Mouse (Mus musculus): ENCODE results near the gene Camk1d. TPM values are rescaled to one million over a fixed set of nuclear protein-coding genes. Genes with fewer than 3 reads are reported as not detected.

Camk1d gene
- total RNA-seq, 1 experiment, result 12.5 TPM

- in situ Hi-C loops (cut with MboI; ENCODE audit: low sequenced_read_pairs in 2 of 2, unreplicated experiment in 2 of 2), result no loop called here
- Histone ChIP-seq H3K4me1 (ENCODE audit: control insufficient read depth in 2 of 2, insufficient read depth in 2 of 2, low read length in 2 of 2, poor library complexity in 1 of 2) (peaks cover 7 to 10% of the 10 kb centered on the region in 2 experiments), H3K4me3 (ENCODE audit: insufficient read depth in 1 of 2, low read depth in 1 of 2, low read length in 2 of 2, poor library complexity in 1 of 2, severe bottlenecking in 1 of 2) (peak overlapping the region; percentile 83 to 94), H3K27ac (ENCODE audit: insufficient read depth, low read depth, low read length, poor library complexity, severe bottlenecking) (peak overlapping the region; percentile 77), H3K9me3 (ENCODE audit: control insufficient read depth, insufficient read depth, low read depth, low read length) (no peaks in the 10 kb centered on the region), H3K36me3 (ENCODE audit: control insufficient read depth, insufficient read depth, low read length, poor library complexity, severe bottlenecking) (no peaks in the 10 kb centered on the region), H3K9ac (ENCODE audit: insufficient read depth, low read depth, low read length, poor library complexity, severe bottlenecking) (peak overlapping the region; percentile 79)
- TF ChIP-seq ZNF384 (IDR thresholded peaks at IDR 0.05; ENCODE audit: low read depth, low read length) (no peak), MAFK (IDR thresholded peaks at IDR 0.05; ENCODE audit: insufficient read depth, low read depth, low read length) (no peak), HCFC1 (IDR thresholded peaks at IDR 0.05; ENCODE audit: borderline replicate concordance, insufficient read depth, low read length) (no peak), ZC3H11A (IDR thresholded peaks at IDR 0.05; ENCODE audit: borderline replicate concordance, low read depth, low read length) (no peak)
- no peak for DNase-seq (ENCODE audit: low read depth, low spot score)
Measured at GRCm38 (mm10) chr2:5715544-5715943, 1.2 kb upstream of the Camk1d start.

GRCm38 (mm10) chr2:5715054-5715410 lies 717 bp upstream of the Camk1d start:
- peak overlapping the region; percentile 83 to 94 for H3K4me3 ChIP-seq (ENCODE audit: insufficient read depth in 1 of 2, low read depth in 1 of 2, low read length in 2 of 2, poor library complexity in 1 of 2, severe bottlenecking in 1 of 2)
- no peaks in the 10 kb centered on the region for H3K9me3 ChIP-seq (ENCODE audit: control insufficient read depth, insufficient read depth, low read depth, low read length)
- H3K9ac ChIP-seq (ENCODE audit: insufficient read depth, low read depth, low read length, poor library complexity, severe bottlenecking), result peak overlapping the region; percentile 79
- peaks cover 7 to 10% of the 10 kb centered on the region in 2 experiments for H3K4me1 ChIP-seq (ENCODE audit: control insufficient read depth in 2 of 2, insufficient read depth in 2 of 2, low read length in 2 of 2, poor library complexity in 1 of 2)
- DNase-seq (ENCODE audit: low read depth, low spot score), result no peak
- in situ Hi-C loops (cut with MboI; ENCODE audit: low sequenced_read_pairs in 2 of 2, unreplicated experiment in 2 of 2), result no loop called here
- H3K27ac ChIP-seq (ENCODE audit: insufficient read depth, low read depth, low read length, poor library complexity, severe bottlenecking), result peak overlapping the region; percentile 77
- TF ChIP-seq ZNF384 (IDR thresholded peaks at IDR 0.05; ENCODE audit: low read depth, low read length), result no peak
- no peak for TF ChIP-seq MAFK (IDR thresholded peaks at IDR 0.05; ENCODE audit: insufficient read depth, low read depth, low read length)
- TF ChIP-seq ZC3H11A (IDR thresholded peaks at IDR 0.05; ENCODE audit: borderline replicate concordance, low read depth, low read length), result no peak
- no peak for TF ChIP-seq HCFC1 (IDR thresholded peaks at IDR 0.05; ENCODE audit: borderline replicate concordance, insufficient read depth, low read length)
- no peak for TF ChIP-seq CHD2 (IDR thresholded peaks at IDR 0.05; ENCODE audit: low read depth, low read length)
- H3K36me3 ChIP-seq (ENCODE audit: control insufficient read depth, insufficient read depth, low read length, poor library complexity, severe bottlenecking), result no peaks in the 10 kb centered on the region

- TF ChIP-seq CHD2 (IDR thresholded peaks at IDR 0.05; ENCODE audit: low read depth, low read length) (no peak), HCFC1 (IDR thresholded peaks at IDR 0.05; ENCODE audit: borderline replicate concordance, insufficient read depth, low read length) (no peak), ZNF384 (IDR thresholded peaks at IDR 0.05; ENCODE audit: low read depth, low read length) (no peak), MAFK (IDR thresholded peaks at IDR 0.05; ENCODE audit: insufficient read depth, low read depth, low read length) (no peak), ZC3H11A (IDR thresholded peaks at IDR 0.05; ENCODE audit: borderline replicate concordance, low read depth, low read length) (no peak)
- H3K4me1 ChIP-seq (ENCODE audit: control insufficient read depth in 2 of 2, insufficient read depth in 2 of 2, low read length in 2 of 2, poor library complexity in 1 of 2), result peaks cover 7 to 10% of the 10 kb centered on the region in 2 experiments
- no peaks in the 10 kb centered on the region for H3K36me3 ChIP-seq (ENCODE audit: control insufficient read depth, insufficient read depth, low read length, poor library complexity, severe bottlenecking)
- DNase-seq (ENCODE audit: low read depth, low spot score), result no peak
- peak overlapping the region; percentile 76 for H3K9ac ChIP-seq (ENCODE audit: insufficient read depth, low read depth, low read length, poor library complexity, severe bottlenecking)
- H3K27ac ChIP-seq (ENCODE audit: insufficient read depth, low read depth, low read length, poor library complexity, severe bottlenecking), result peak overlapping the region; percentile 35; the same call in 1 of the 2 replicates
- H3K9me3 ChIP-seq (ENCODE audit: control insufficient read depth, insufficient read depth, low read depth, low read length), result no peaks in the 10 kb centered on the region
- peak overlapping the region; percentile 83 to 94 for H3K4me3 ChIP-seq (ENCODE audit: insufficient read depth in 1 of 2, low read depth in 1 of 2, low read length in 2 of 2, poor library complexity in 1 of 2, severe bottlenecking in 1 of 2)
- in situ Hi-C loops (cut with MboI; ENCODE audit: low sequenced_read_pairs in 2 of 2, unreplicated experiment in 2 of 2), result no loop called here
Measured at GRCm38 (mm10) chr2:5713325-5714210, 747 bp downstream of the Camk1d start.

GRCm38 (mm10) chr2:5712255-5712654 lies 2.1 kb downstream of the Camk1d start:
- DNase-seq (ENCODE audit: low read depth, low spot score), result no peak
- no peaks in the 10 kb centered on the region for H3K9me3 ChIP-seq (ENCODE audit: control insufficient read depth, insufficient read depth, low read depth, low read length)
- no peak overlapping the region for H3K4me3 ChIP-seq (ENCODE audit: insufficient read depth in 1 of 2, low read depth in 1 of 2, low read length in 2 of 2, poor library complexity in 1 of 2, severe bottlenecking in 1 of 2)
- TF ChIP-seq MAFK (IDR thresholded peaks at IDR 0.05; ENCODE audit: insufficient read depth, low read depth, low read length) (no peak), CHD2 (IDR thresholded peaks at IDR 0.05; ENCODE audit: low read depth, low read length) (no peak), ZC3H11A (IDR thresholded peaks at IDR 0.05; ENCODE audit: borderline replicate concordance, low read depth, low read length) (no peak), HCFC1 (IDR thresholded peaks at IDR 0.05; ENCODE audit: borderline replicate concordance, insufficient read depth, low read length) (no peak), ZNF384 (IDR thresholded peaks at IDR 0.05; ENCODE audit: low read depth, low read length) (no peak)
- H3K36me3 ChIP-seq (ENCODE audit: control insufficient read depth, insufficient read depth, low read length, poor library complexity, severe bottlenecking), result no peaks in the 10 kb centered on the region
- H3K9ac ChIP-seq (ENCODE audit: insufficient read depth, low read depth, low read length, poor library complexity, severe bottlenecking), result no peak overlapping the region
- in situ Hi-C loops (cut with MboI; ENCODE audit: low sequenced_read_pairs in 2 of 2, unreplicated experiment in 2 of 2), result no loop called here
- no peak overlapping the region for H3K27ac ChIP-seq (ENCODE audit: insufficient read depth, low read depth, low read length, poor library complexity, severe bottlenecking)
- H3K4me1 ChIP-seq (ENCODE audit: control insufficient read depth in 2 of 2, insufficient read depth in 2 of 2, low read length in 2 of 2, poor library complexity in 1 of 2), result peaks cover 7 to 10% of the 10 kb centered on the region in 2 experiments
